Mouse (Mus musculus) spleen, embryonic (tissue): Measurements from ENCODE around the gene Morc2a.

Source experiments
- CTCF ChIA-PET: fragments of 350-600 bp; sonication (Branson Sonifier 250); formaldehyde crosslinking; loops from one replicate; lab custom pipeline; 2022; lab: Charles Lee

Morc2a gene

DNA sequence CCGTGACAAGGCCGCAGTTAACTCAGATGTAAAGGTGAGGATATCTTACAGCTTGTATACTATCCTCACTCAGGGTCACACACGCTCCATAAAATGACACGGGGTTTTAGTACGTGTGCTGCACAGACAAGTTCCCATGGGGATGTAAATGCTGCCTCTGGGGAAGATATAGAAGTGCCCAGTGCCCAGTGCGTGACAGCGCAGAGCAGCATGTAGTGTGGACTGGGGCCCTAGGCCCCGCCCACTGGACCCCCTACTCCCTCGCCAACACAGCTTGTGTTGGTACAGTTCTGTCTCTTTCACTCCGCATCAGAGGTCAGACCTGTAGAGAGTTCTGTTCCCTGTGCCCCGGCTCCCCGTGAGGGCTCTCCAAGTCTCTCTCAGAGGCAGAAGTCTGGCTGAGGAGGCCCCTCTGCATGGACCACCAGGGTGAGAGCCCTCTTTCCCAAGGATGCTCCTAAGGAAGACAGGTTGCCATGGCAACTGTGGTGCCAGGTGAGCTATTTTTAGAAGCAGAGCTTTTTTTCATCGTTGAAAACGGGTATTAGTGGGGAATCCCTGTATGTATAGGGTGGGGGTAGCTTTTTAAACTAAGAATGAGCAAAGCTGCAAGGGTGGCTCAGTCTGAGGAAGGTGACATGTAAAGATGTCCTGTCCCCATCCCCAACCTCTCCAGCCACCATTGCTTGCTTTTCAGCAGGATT lies 85.1 kb downstream of the Morc2a start:
- CTCF ChIA-PET = no interaction called here

DNA sequence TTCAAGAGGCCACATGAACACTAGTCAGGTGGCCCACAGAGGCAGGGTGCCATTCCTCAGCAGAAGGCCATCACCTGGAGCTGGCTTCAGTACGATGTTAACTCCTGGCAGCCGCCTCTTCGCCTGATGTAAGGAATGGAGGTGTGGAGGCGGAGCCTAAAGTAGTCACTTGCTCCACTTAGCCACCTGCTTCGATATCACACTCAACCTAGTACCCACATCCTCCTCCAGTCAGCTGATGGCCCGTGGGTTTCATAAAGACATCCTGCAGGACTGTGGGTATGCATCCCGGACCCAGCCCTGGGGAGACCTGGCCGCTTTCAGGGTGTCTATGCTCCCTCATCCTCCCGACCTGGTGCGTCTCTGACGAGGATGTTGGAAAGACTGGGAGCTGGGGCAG lies 86.7 kb downstream of the Morc2a start:
- CTCF ChIA-PET = no interaction called here

DNA sequence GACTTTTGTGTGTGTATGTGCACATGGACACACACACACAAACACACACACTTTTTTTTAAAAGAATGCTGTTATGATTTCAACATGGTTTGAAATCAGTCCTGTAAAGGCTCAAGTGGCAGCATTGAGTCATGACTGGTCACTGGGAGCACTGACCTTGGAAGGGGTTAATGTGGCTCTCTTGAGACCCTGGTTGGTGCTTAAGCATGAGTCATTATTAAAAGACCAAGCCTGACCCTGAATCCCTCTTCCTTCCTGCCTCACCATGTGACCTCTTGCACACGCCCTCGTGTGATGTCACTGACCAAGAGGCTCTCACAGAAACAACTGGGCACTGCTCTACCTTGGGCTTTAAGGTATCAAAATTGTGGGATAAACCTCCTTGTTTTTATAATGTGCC lies 89.8 kb downstream of the Morc2a start:
- CTCF ChIA-PET = no interaction called here
